Mouse (Mus musculus): ENCODE data around the gene Slc39a10. TPM values are rescaled to one million over a fixed set of nuclear protein-coding genes. Genes with fewer than 3 reads are reported as not detected.

The Slc39a10 gene
- 61.0 and 71.2 TPM in 2 replicates for polyA plus RNA-seq (2016; fragmentation: Nextera tagmentation; extraction: Ambion mirVana)

- H3K4me3 ChIP-seq: no peak within 1 kb of the TSS
- H3K27me3 ChIP-seq: no peaks in the 10 kb centered on the region
- H3K4me1 ChIP-seq: peaks cover 6% of the 10 kb centered on the region
- no peak within 1 kb of the TSS for H3K4me2 ChIP-seq (replicated peaks)
- no peak within 1 kb of the TSS for H3K27ac ChIP-seq
- no peaks in the 10 kb centered on the region for H3K36me3 ChIP-seq
- WGBS: 55% methylated on average over 3 of the region's 3 CpGs
- no peaks in the 10 kb centered on the region for H3K9me3 ChIP-seq
- no peak for ATAC-seq (ENCODE audit: insufficient number of reproducible peaks, insufficient read depth, low FRiP score, low TSS enrichment)
- H3K9ac ChIP-seq: no peak within 1 kb of the TSS
Observed at GRCm38 (mm10) chr1:46892752-46893151, at the start of gene Slc39a10. TSS of gene Slc39a10 (minus strand) at chr1:46892852.

GRCm38 (mm10) chr1:46939295-46939694 lies 46.6 kb upstream of the Slc39a10 start:
- 88% methylated on average over 2 of the region's 2 CpGs for WGBS
- Histone ChIP-seq H3K4me1 (no peaks in the 10 kb centered on the region), H3K27me3 (no peaks in the 10 kb centered on the region), H3K4me2 (replicated peaks) (no peak overlapping the region), H3K27ac (no peak overlapping the region), H3K36me3 (no peaks in the 10 kb centered on the region), H3K9ac (no peak overlapping the region), H3K9me3 (peaks cover 4% of the 10 kb centered on the region; the same call in 1 of the 2 replicates), H3K4me3 (no peak overlapping the region)
- no peak for ATAC-seq (ENCODE audit: insufficient number of reproducible peaks, insufficient read depth, low FRiP score, low TSS enrichment)

GRCm38 (mm10) chr1:46937641-46938040 lies 45.0 kb upstream of the Slc39a10 start:
- H3K9me3 ChIP-seq: peaks cover 4% of the 10 kb centered on the region; the same call in 1 of the 2 replicates
- 86% methylated on average over 2 of the region's 2 CpGs for WGBS
- ATAC-seq (ENCODE audit: insufficient number of reproducible peaks, insufficient read depth, low FRiP score, low TSS enrichment): no peak
- no peak overlapping the region for H3K27ac ChIP-seq
- H3K4me3 ChIP-seq: no peak overlapping the region
- H3K27me3 ChIP-seq: no peaks in the 10 kb centered on the region
- no peak overlapping the region for H3K4me2 ChIP-seq (replicated peaks)
- H3K4me1 ChIP-seq: no peaks in the 10 kb centered on the region
- no peak overlapping the region for H3K9ac ChIP-seq
- H3K36me3 ChIP-seq: no peaks in the 10 kb centered on the region

GRCm38 (mm10) chr1:46927104-46927503 lies 34.5 kb upstream of the Slc39a10 start:
- Histone ChIP-seq H3K9me3 (no peaks in the 10 kb centered on the region), H3K27ac (no peak overlapping the region), H3K9ac (no peak overlapping the region), H3K4me2 (replicated peaks) (no peak overlapping the region), H3K27me3 (no peaks in the 10 kb centered on the region), H3K4me1 (no peaks in the 10 kb centered on the region), H3K36me3 (no peaks in the 10 kb centered on the region), H3K4me3 (no peak overlapping the region)
- ATAC-seq (ENCODE audit: insufficient number of reproducible peaks, insufficient read depth, low FRiP score, low TSS enrichment): no peak

- H3K36me3 ChIP-seq: no peaks in the 10 kb centered on the region
- H3K4me1 ChIP-seq: no peaks in the 10 kb centered on the region
- 86% methylated on average over 3 of the region's 3 CpGs for WGBS
- H3K9me3 ChIP-seq: no peaks in the 10 kb centered on the region
- no peak overlapping the region for H3K27ac ChIP-seq
- H3K9ac ChIP-seq: no peak overlapping the region
- H3K4me2 ChIP-seq (replicated peaks): no peak overlapping the region
- H3K4me3 ChIP-seq: no peak overlapping the region
- H3K27me3 ChIP-seq: no peaks in the 10 kb centered on the region
- ATAC-seq (ENCODE audit: insufficient number of reproducible peaks, insufficient read depth, low FRiP score, low TSS enrichment): no peak
Observed at GRCm38 (mm10) chr1:46926239-46926638, 33.6 kb upstream of the Slc39a10 start.

GRCm38 (mm10) chr1:46924992-46925391 lies 32.3 kb upstream of the Slc39a10 start:
- H3K4me2 ChIP-seq (replicated peaks): no peak overlapping the region
- no peak overlapping the region for H3K27ac ChIP-seq
- no peak overlapping the region for H3K4me3 ChIP-seq
- H3K9ac ChIP-seq: no peak overlapping the region
- H3K36me3 ChIP-seq: no peaks in the 10 kb centered on the region
- ATAC-seq (ENCODE audit: insufficient number of reproducible peaks, insufficient read depth, low FRiP score, low TSS enrichment): no peak
- H3K27me3 ChIP-seq: no peaks in the 10 kb centered on the region
- no peaks in the 10 kb centered on the region for H3K9me3 ChIP-seq
- H3K4me1 ChIP-seq: no peaks in the 10 kb centered on the region

- no peak for ATAC-seq (ENCODE audit: insufficient number of reproducible peaks, insufficient read depth, low FRiP score, low TSS enrichment)
Observed at GRCm38 (mm10) chr1:46922904-46923303, 30.3 kb upstream of the Slc39a10 start.

GRCm38 (mm10) chr1:46921630-46922029 lies 29.0 kb upstream of the Slc39a10 start:
- no peaks in the 10 kb centered on the region for H3K9me3 ChIP-seq
- no peak overlapping the region for H3K4me2 ChIP-seq (replicated peaks)
- no peak for ATAC-seq (ENCODE audit: insufficient number of reproducible peaks, insufficient read depth, low FRiP score, low TSS enrichment)
- H3K4me3 ChIP-seq: no peak overlapping the region
- H3K27ac ChIP-seq: no peak overlapping the region
- no peak overlapping the region for H3K9ac ChIP-seq
- no peaks in the 10 kb centered on the region for H3K27me3 ChIP-seq
- H3K36me3 ChIP-seq: no peaks in the 10 kb centered on the region
- H3K4me1 ChIP-seq: no peaks in the 10 kb centered on the region

More at GRCm38 (mm10) chr1:46922904-46923303, 30.3 kb upstream of the Slc39a10 start:
- Histone ChIP-seq H3K27ac (no peak overlapping the region), H3K36me3 (no peaks in the 10 kb centered on the region), H3K9me3 (no peaks in the 10 kb centered on the region), H3K4me3 (no peak overlapping the region), H3K9ac (no peak overlapping the region), H3K4me1 (no peaks in the 10 kb centered on the region), H3K4me2 (replicated peaks) (no peak overlapping the region), H3K27me3 (no peaks in the 10 kb centered on the region)
- WGBS: 85% methylated on average over 7 of the region's 7 CpGs

- no peaks in the 10 kb centered on the region for H3K36me3 ChIP-seq
- no peaks in the 10 kb centered on the region for H3K4me1 ChIP-seq
- no peaks in the 10 kb centered on the region for H3K27me3 ChIP-seq
- no peak overlapping the region for H3K4me3 ChIP-seq
- no peak for ATAC-seq (ENCODE audit: insufficient number of reproducible peaks, insufficient read depth, low FRiP score, low TSS enrichment)
- no peaks in the 10 kb centered on the region for H3K9me3 ChIP-seq
- no peak overlapping the region for H3K27ac ChIP-seq
- H3K9ac ChIP-seq: no peak overlapping the region
- H3K4me2 ChIP-seq (replicated peaks): no peak overlapping the region
Observed at GRCm38 (mm10) chr1:46916237-46916636, 23.6 kb upstream of the Slc39a10 start.

GRCm38 (mm10) chr1:46914349-46914748 lies 21.7 kb upstream of the Slc39a10 start:
- Histone ChIP-seq H3K4me1 (no peaks in the 10 kb centered on the region), H3K9ac (no peak overlapping the region), H3K36me3 (no peaks in the 10 kb centered on the region), H3K27me3 (no peaks in the 10 kb centered on the region), H3K4me2 (replicated peaks) (no peak overlapping the region), H3K9me3 (no peaks in the 10 kb centered on the region), H3K27ac (no peak overlapping the region), H3K4me3 (no peak overlapping the region)
- no peak for ATAC-seq (ENCODE audit: insufficient number of reproducible peaks, insufficient read depth, low FRiP score, low TSS enrichment)
- WGBS: 44% methylated on average over 1 of the region's 1 CpGs

GRCm38 (mm10) chr1:46912506-46913156 lies 20.0 kb upstream of the Slc39a10 start:
- no peaks in the 10 kb centered on the region for H3K27me3 ChIP-seq
- H3K9ac ChIP-seq: no peak overlapping the region
- H3K4me2 ChIP-seq (replicated peaks): no peak overlapping the region
- no peaks in the 10 kb centered on the region for H3K36me3 ChIP-seq
- ATAC-seq (ENCODE audit: insufficient number of reproducible peaks, insufficient read depth, low FRiP score, low TSS enrichment): no peak
- no peak overlapping the region for H3K27ac ChIP-seq
- WGBS: 94% methylated on average over 1 of the region's 1 CpGs
- H3K4me1 ChIP-seq: no peaks in the 10 kb centered on the region
- H3K9me3 ChIP-seq: no peaks in the 10 kb centered on the region
- no peak overlapping the region for H3K4me3 ChIP-seq

GRCm38 (mm10) chr1:46910154-46910553 lies 17.5 kb upstream of the Slc39a10 start:
- ATAC-seq (ENCODE audit: insufficient number of reproducible peaks, insufficient read depth, low FRiP score, low TSS enrichment): no peak
- no peak overlapping the region for H3K9ac ChIP-seq
- no peak overlapping the region for H3K4me3 ChIP-seq
- H3K27me3 ChIP-seq: no peaks in the 10 kb centered on the region
- WGBS: 84% methylated on average over 3 of the region's 3 CpGs
- no peak overlapping the region for H3K27ac ChIP-seq
- H3K4me2 ChIP-seq (replicated peaks): no peak overlapping the region
- H3K36me3 ChIP-seq: no peaks in the 10 kb centered on the region
- no peaks in the 10 kb centered on the region for H3K9me3 ChIP-seq
- H3K4me1 ChIP-seq: no peaks in the 10 kb centered on the region

GRCm38 (mm10) chr1:46905706-46906105 lies 13.1 kb upstream of the Slc39a10 start:
- Histone ChIP-seq H3K4me3 (no peak overlapping the region), H3K4me1 (no peaks in the 10 kb centered on the region), H3K9ac (no peak overlapping the region), H3K4me2 (replicated peaks) (no peak overlapping the region), H3K9me3 (no peaks in the 10 kb centered on the region), H3K27me3 (no peaks in the 10 kb centered on the region), H3K27ac (no peak overlapping the region), H3K36me3 (no peaks in the 10 kb centered on the region)
- WGBS: 70% methylated on average over 5 of the region's 5 CpGs
- ATAC-seq (ENCODE audit: insufficient number of reproducible peaks, insufficient read depth, low FRiP score, low TSS enrichment): no peak

Measured in embryonic facial prominence, embryonic 12.5 days (tissue).